Mouse (Mus musculus) limb, embryonic 14.5 days (tissue): ENCODE measurements around the gene Ptpra. TPM values are rescaled to one million over a fixed set of nuclear protein-coding genes. Genes with fewer than 3 reads are reported as not detected.

Source experiments
- ATAC-seq: fragments of 200-750 bp; cut with Nextera tagmentation; 2 replicates; pipeline ENCODE4 v1.8.0; 2017; ENCODE audit warnings: low read depth, moderate number of reproducible peaks, moderate TSS enrichment; ENCODE audit not compliant: low FRiP score
- DNase-seq: peaks from one replicate; pipeline ENCODE4 v3.0.0-alpha.2; 2015; ENCODE audit warnings: low spot score
- H3K27ac ChIP-seq: fragments of 300-500 bp; sonication (generic); replicated peaks from 2 replicates; pipeline ENCODE4 v1.5.1; 2014; ENCODE audit warnings: low read depth, mild to moderate bottlenecking, low read length, moderate library complexity, mixed read lengths
- H3K27me3 ChIP-seq: fragments of 300-500 bp; sonication (generic); 2 replicates; pipeline ENCODE4 v1.6.1; 2014; ENCODE audit warnings: low read length, mixed read lengths; ENCODE audit not compliant: control insufficient read depth, insufficient read depth
- H3K36me3 ChIP-seq: fragments of 300-500 bp; sonication (generic); 2 replicates; pipeline ENCODE4 v1.6.1; 2014; ENCODE audit warnings: mild to moderate bottlenecking, low read length, moderate library complexity, mixed read lengths; ENCODE audit not compliant: control insufficient read depth, insufficient read depth
- H3K4me1 ChIP-seq: fragments of 300-500 bp; sonication (generic); 2 replicates; pipeline ENCODE4 v1.6.1; 2014; ENCODE audit warnings: antibody characterized with exemption, low read length, mixed read lengths; ENCODE audit not compliant: control insufficient read depth, insufficient read depth
- H3K4me2 ChIP-seq: fragments of 300-500 bp; sonication (generic); replicated peaks from 2 replicates; pipeline ENCODE4 v1.6.1; 2014; ENCODE audit warnings: low read depth, mild to moderate bottlenecking, low read length, moderate library complexity; ENCODE audit not compliant: severe bottlenecking
- H3K4me3 ChIP-seq: fragments of 300-500 bp; sonication (generic); replicated peaks from 2 replicates; pipeline ENCODE4 v1.5.1; 2014; ENCODE audit warnings: low read length
- H3K9ac ChIP-seq: fragments of 300-500 bp; sonication (generic); 2 replicates; pipeline ENCODE4 v1.6.1; 2014; ENCODE audit warnings: mild to moderate bottlenecking, low read depth, low read length, moderate library complexity; ENCODE audit not compliant: severe bottlenecking
- H3K9me3 ChIP-seq: fragments of 300-500 bp; sonication (generic); 2 replicates; pipeline ENCODE4 v1.6.1; 2016; ENCODE audit warnings: low read length; ENCODE audit not compliant: control insufficient read depth
- POLR2A ChIP-seq: fragments of 200-500 bp; IDR thresholded peaks from 2 replicates; pipeline ENCODE4 v1.8.0; 2012; ENCODE audit warnings: inconsistent platforms, mild to moderate bottlenecking, moderate library complexity, borderline replicate concordance; ENCODE audit not compliant: insufficient read depth, insufficient read length; ENCODE audit errors: extremely low read depth
- WGBS: fragments of 180-500 bp; shearing (Covaris S2); extraction: QIAGEN DNeasy Blood & Tissue Kit; methylation state at CpG from one replicate; pipeline ENCODE4 v1.1.7; 2014; 5-methylcytosine and 5-hydroxymethylcytosine counted together
- polyA plus RNA-seq, 2 experiments: library from polyadenylated mRNA; depleted of rRNA in 1 of 2; stranded (reverse) in 1 of 2; unstranded in 1 of 2; fragments of >200 nt; fragmentation: Nextera tagmentation in 1 of 2; extraction: Ambion mirVana in 1 of 2; gene quantifications; 2 replicates each; pipeline versions ENCODE4 v1.2.1 to v1.2.3; 2012 to 2014

The Ptpra gene
- polyA plus RNA-seq, 2 experiments: 94.9 to 118 TPM

GRCm38 (mm10) chr2:130554841-130555240 is 104.8 kb downstream of the Ptpra start:
- no peaks in the 10 kb centered on the region for H3K4me1 ChIP-seq
- H3K4me2 ChIP-seq: no peak overlapping the region
- peaks cover 68% of the 10 kb centered on the region for H3K36me3 ChIP-seq
- H3K27ac ChIP-seq: no peak overlapping the region
- 85% methylated on average over 7 of the region's 7 CpGs for WGBS
- H3K9me3 ChIP-seq: no peaks in the 10 kb centered on the region
- TF ChIP-seq POLR2A: no peak
- ATAC-seq (no peak), DNase-seq (no peak)
- no peak overlapping the region for H3K4me3 ChIP-seq
- no peaks in the 10 kb centered on the region for H3K27me3 ChIP-seq
- no peak overlapping the region for H3K9ac ChIP-seq

GRCm38 (mm10) chr2:130556292-130556691 is 106.2 kb downstream of the Ptpra start:
- DNase-seq (no peak), ATAC-seq (no peak)
- TF ChIP-seq POLR2A: no peak
- no peaks in the 10 kb centered on the region for H3K27me3 ChIP-seq
- H3K9me3 ChIP-seq: no peaks in the 10 kb centered on the region
- no peak overlapping the region for H3K4me2 ChIP-seq
- H3K4me3 ChIP-seq: no peak overlapping the region
- no peak overlapping the region for H3K9ac ChIP-seq
- H3K4me1 ChIP-seq: no peaks in the 10 kb centered on the region
- peaks cover 55% of the 10 kb centered on the region for H3K36me3 ChIP-seq
- 91% methylated on average over 1 of the region's 1 CpGs for WGBS
- no peak overlapping the region for H3K27ac ChIP-seq

DNA sequence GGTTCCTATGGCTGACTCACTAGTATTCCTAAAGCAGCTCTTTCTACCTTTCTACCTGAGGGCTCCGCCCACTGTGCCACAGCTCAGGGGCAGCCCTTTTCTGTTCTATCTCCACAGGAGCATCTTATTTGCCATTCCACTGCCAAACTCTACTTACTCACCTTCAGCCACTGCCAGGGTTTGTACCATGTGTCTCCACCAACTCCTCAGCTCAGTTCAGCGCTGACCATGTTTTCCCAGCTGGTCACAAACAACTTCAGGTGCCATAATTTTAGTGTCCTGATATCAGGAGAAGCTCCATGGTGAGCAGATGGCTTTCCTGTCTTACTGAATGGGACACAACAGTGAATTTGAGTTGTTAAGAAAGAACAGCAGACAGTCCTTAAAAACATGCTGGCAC is 107.4 kb downstream of the Ptpra start:
- H3K9me3 ChIP-seq: no peaks in the 10 kb centered on the region
- no peak overlapping the region for H3K4me3 ChIP-seq
- no peaks in the 10 kb centered on the region for H3K4me1 ChIP-seq
- H3K4me2 ChIP-seq: no peak overlapping the region
- TF ChIP-seq POLR2A: no peak
- H3K27me3 ChIP-seq: no peaks in the 10 kb centered on the region
- ATAC-seq: no peak
- peaks cover 45% of the 10 kb centered on the region for H3K36me3 ChIP-seq
- H3K27ac ChIP-seq: no peak overlapping the region
- H3K9ac ChIP-seq: no peak overlapping the region
- 95% methylated on average over 2 of the region's 2 CpGs for WGBS
- DNase-seq: no peak

DNA sequence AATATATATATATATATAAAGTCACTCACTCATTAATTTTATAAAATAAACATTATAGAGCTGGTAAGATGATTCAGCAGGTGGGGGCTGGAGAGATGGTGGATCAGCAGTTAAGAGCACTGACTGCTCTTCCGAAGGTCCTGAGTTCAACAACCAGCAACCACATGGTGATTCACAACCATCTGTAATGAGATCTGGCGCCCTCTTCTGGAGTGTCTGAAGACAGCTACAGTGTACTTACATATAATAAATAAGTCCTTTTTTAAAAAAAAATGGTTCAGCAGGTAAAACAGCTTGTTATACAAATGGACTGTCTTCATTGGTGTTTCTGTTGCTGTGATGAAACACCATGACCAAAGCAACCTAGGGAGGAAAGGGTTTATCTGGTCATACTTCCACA is 107.9 kb downstream of the Ptpra start:
- Histone ChIP-seq H3K4me3 (no peak overlapping the region), H3K4me1 (peaks cover 3% of the 10 kb centered on the region; the same call in 1 of the 2 replicates), H3K9me3 (no peaks in the 10 kb centered on the region), H3K4me2 (no peak overlapping the region), H3K36me3 (peaks cover 40% of the 10 kb centered on the region), H3K27me3 (no peaks in the 10 kb centered on the region), H3K9ac (no peak overlapping the region), H3K27ac (no peak overlapping the region)
- DNase-seq (no peak), ATAC-seq (no peak)
- no peak for TF ChIP-seq POLR2A
- WGBS: 66% methylated on average over 2 of the region's 2 CpGs

DNA sequence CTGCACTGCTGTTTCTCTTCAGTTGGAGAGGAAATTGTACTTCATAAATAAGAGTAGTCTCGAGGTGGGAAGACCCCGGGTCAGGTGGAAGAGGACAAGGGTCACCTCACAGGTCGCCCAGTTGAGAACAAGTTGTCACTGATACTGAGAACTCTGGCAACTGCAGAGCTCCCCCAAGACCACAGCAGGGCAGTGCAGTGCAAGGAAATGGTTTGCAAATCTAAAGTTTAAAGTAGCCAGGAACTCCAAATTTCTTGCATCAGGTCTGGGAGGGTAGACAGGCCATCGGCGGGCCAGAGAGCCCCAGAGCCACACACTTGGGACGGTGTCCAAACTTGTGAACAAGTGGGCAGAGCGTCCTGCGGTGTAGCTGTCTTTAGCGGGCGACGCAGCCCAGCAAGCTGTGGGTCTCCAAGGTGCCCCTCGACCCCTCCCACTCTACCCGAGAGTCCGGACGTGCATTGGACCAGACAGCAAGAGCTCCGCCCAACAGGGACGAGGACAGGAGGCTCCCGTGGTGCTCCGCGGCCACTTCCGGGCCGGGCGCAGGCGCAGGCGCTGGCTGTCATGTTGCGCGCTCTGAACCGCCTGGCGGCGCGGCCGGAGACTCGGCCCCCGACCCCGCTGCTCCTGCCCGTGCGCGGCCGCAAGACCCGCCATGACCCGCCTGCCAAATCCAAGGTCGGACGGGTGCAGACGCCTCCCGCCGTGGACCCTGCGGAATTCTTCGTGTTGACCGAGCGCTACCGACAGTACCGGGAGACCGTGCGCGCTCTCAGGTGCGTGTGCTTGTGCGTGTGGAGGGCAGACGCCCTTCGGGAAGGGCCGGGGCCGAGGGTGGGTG is 113.4 kb downstream of the Ptpra start, which contains the start of gene Mrps26:
Gene Mrps26, plus strand, starts transcription at position 531 of the 844 bp plus-strand sequence.
- under 1% methylated on average over 59 of the region's 61 CpGs for WGBS
- H3K36me3 ChIP-seq: peaks cover 18% of the 10 kb centered on the region
- no peaks in the 10 kb centered on the region for H3K9me3 ChIP-seq
- DNase-seq: peak; percentile 92
- 0 out of 2 replicates have a peak, but pooled peaks have one; percentile 37 for TF ChIP-seq POLR2A
- H3K9ac ChIP-seq: peak within 1 kb of the TSS; percentile 86
- H3K4me1 ChIP-seq: peaks cover 14% of the 10 kb centered on the region
- peak; percentile 98 for ATAC-seq
- H3K27ac ChIP-seq: 0 out of 2 replicates have a peak within 1 kb of the TSS, but pooled peaks have one; percentile 9
- no peaks in the 10 kb centered on the region for H3K27me3 ChIP-seq
- peak within 1 kb of the TSS; percentile 90 for H3K4me3 ChIP-seq
- H3K4me2 ChIP-seq: peak within 1 kb of the TSS; percentile 55
